9 mouse cellular contexts compared by ENCODE assay signal in genomic region chr19:61224678-61225525, GRCm38 (mm10). TPM values are rescaled to one million over a fixed set of nuclear protein-coding genes. Genes with fewer than 3 reads are reported as not detected.
DNase-seq lines count a peak whose midpoint lies in the region; ATAC-seq and TF ChIP-seq lines count a peak whose summit lies in the region.
"Had no signal": no experiment of that assay in that cellular context is flagged by ENCODE, and none has a peak within 500 bp of the region (broad histone marks: within the 10 kb centered on the region; RNA-seq: fewer than 3 reads in every experiment).

No protein-coding gene starts in this region.

- peak overlapping the region; percentile 71 for H3K4me3 ChIP-seq in erythroblast, embryonic 14.5 days (replicated peaks)
- H3K4me3 ChIP-seq in thymus, adult 2 months (ENCODE audit: control insufficient read depth, insufficient read depth, low read length), result no peak overlapping the region
- peak overlapping the region; percentile 60 for H3K4me3 ChIP-seq in forebrain, embryonic 15.5 days
- H3K4me3 ChIP-seq in midbrain, embryonic 12.5 days, result peak overlapping the region; percentile 52

- peaks cover 31% of the 10 kb centered on the region for H3K4me1 ChIP-seq in erythroblast, embryonic 14.5 days (ENCODE audit: control insufficient read depth)
- peaks cover 8% of the 10 kb centered on the region for H3K4me1 ChIP-seq in thymus, adult 2 months (replicated peaks; ENCODE audit: control insufficient read depth, insufficient read depth, low read length)
- peaks cover 16% of the 10 kb centered on the region for H3K4me1 ChIP-seq in forebrain, embryonic 15.5 days
- no peaks in the 10 kb centered on the region; the same call in 1 of the 2 replicates for H3K4me1 ChIP-seq in midbrain, embryonic 12.5 days

- ATAC-seq in erythroblast, adult 5-6 weeks (replicated peaks; ENCODE audit: low FRiP score, poor library complexity, severe bottlenecking), result no peak
- ATAC-seq in forebrain, embryonic 15.5 days (replicated peaks), result peak; percentile 12; the same call in 1 of the 2 replicates
- peak; percentile 25 for ATAC-seq in midbrain, embryonic 12.5 days (ENCODE audit: low FRiP score, low read depth)
- no peak for ATAC-seq in megakaryocyte progenitor cell, adult 5-6 weeks (replicated peaks; ENCODE audit: poor library complexity)

- peak overlapping the region; percentile 16; the same call in 1 of the 2 replicates for H3K9ac ChIP-seq in forebrain, embryonic 15.5 days (replicated peaks)
- 0 out of 2 replicates have a peak overlapping the region, but pooled peaks have one; percentile 32 for H3K9ac ChIP-seq in midbrain, embryonic 12.5 days (replicated peaks)

- peak; percentile 4 for DNase-seq in thymus, adult 2 months
- DNase-seq in thymus, postnatal 25 days, result no peak
- DNase-seq in kidney, postnatal 25 days, result peak; percentile 8 to 52

- H3K36me3 ChIP-seq in erythroblast, embryonic 14.5 days (ENCODE audit: control insufficient read depth), result no peaks in the 10 kb centered on the region
- H3K36me3 ChIP-seq in thymus, adult 2 months (ENCODE audit: control insufficient read depth, insufficient read depth, low read length), result no peaks in the 10 kb centered on the region
- no peaks in the 10 kb centered on the region for H3K36me3 ChIP-seq in forebrain, embryonic 15.5 days
- no peaks in the 10 kb centered on the region for H3K36me3 ChIP-seq in midbrain, embryonic 12.5 days

- TF ChIP-seq CTCF in thymus, adult 2 months (IDR thresholded peaks at IDR 0.05; ENCODE audit: borderline replicate concordance, control insufficient read depth, extremely low read depth, insufficient read depth, low read length, poor library complexity), result no peak

- peaks cover 38% of the 10 kb centered on the region for H3K9me3 ChIP-seq in erythroblast, embryonic 14.5 days (ENCODE audit: control insufficient read depth, low read length)
- no peaks in the 10 kb centered on the region for H3K9me3 ChIP-seq in forebrain, embryonic 15.5 days
- no peaks in the 10 kb centered on the region for H3K9me3 ChIP-seq in midbrain, embryonic 12.5 days

- no peak for TF ChIP-seq POLR2A in thymus, adult 2 months (IDR thresholded peaks at IDR 0.05; ENCODE audit: control insufficient read depth, extremely low read depth, insufficient read depth, low read length, poor library complexity)

- peaks cover 16% of the 10 kb centered on the region for H3K27me3 ChIP-seq in erythroblast, embryonic 14.5 days (ENCODE audit: control insufficient read depth)
- H3K27me3 ChIP-seq in thymus, adult 2 months (ENCODE audit: control insufficient read depth, insufficient read depth, low read length), result no peaks in the 10 kb centered on the region
- peaks cover 6% of the 10 kb centered on the region; the same call in 1 of the 2 replicates for H3K27me3 ChIP-seq in forebrain, embryonic 15.5 days
- H3K27me3 ChIP-seq in midbrain, embryonic 12.5 days, result peaks cover 5% of the 10 kb centered on the region; the same call in 1 of the 2 replicates

- H3K4me2 ChIP-seq in forebrain, embryonic 15.5 days (replicated peaks), result peak overlapping the region; percentile 51
- peak overlapping the region; percentile 58 for H3K4me2 ChIP-seq in midbrain, embryonic 12.5 days (replicated peaks)

- H3K27ac ChIP-seq in thymus, adult 2 months (ENCODE audit: control insufficient read depth, insufficient read depth, low read length), result no peak overlapping the region
- 0 out of 2 replicates have a peak overlapping the region, but pooled peaks have one; percentile 89 for H3K27ac ChIP-seq in forebrain, embryonic 15.5 days (replicated peaks)
- no peak overlapping the region for H3K27ac ChIP-seq in midbrain, embryonic 12.5 days (replicated peaks)

- 75% methylated on average over 53 of the region's 53 CpGs for WGBS in thymus, adult 2 months
- 34% methylated on average over 53 of the region's 53 CpGs for WGBS in forebrain, embryonic 15.5 days
- 33% methylated on average over 53 of the region's 53 CpGs for WGBS in midbrain, embryonic 12.5 days

RNA-seq across cellular contexts. Expression of gene Csf2ra, which starts 3.3 kb away (rescaled TPM):
- 0.78 and 1.2 TPM in 2 replicates for polyA plus RNA-seq in erythroblast, embryonic 14.5 days (2012)
- 39.8 and 49.9 TPM in 2 replicates for total RNA-seq in erythroblast, adult 5-6 weeks (2015; ENCODE audit: low replicate concordance)
- total RNA-seq in erythroblast, adult 5-6 weeks (2017; ENCODE audit: low replicate concordance), result 16.9 and 22.8 TPM in 2 replicates
- polyA plus RNA-seq in thymus, adult 2 months (2012; rRNA removed), result 211 and 216 TPM in 2 replicates
- 32.7 and 36.8 TPM in 2 replicates for polyA plus RNA-seq in forebrain, embryonic 15.5 days (2015; fragmentation: Nextera tagmentation; extraction: Ambion mirVana)
- 37.9 and 40.1 TPM in 2 replicates for polyA plus RNA-seq in midbrain, embryonic 12.5 days (2016; fragmentation: Nextera tagmentation; extraction: Ambion mirVana)
- 111 and 145 TPM in 2 replicates for total RNA-seq in megakaryocyte progenitor cell, adult 5-6 weeks (2015)
- total RNA-seq in megakaryocyte progenitor cell, adult 5-6 weeks (2017), result 31.5 and 35.4 TPM in 2 replicates

RNA-seq across cellular contexts. Expression of gene Gm6020, which starts 41.2 kb away (rescaled TPM):
- not detected in 2 replicates for polyA plus RNA-seq in erythroblast, embryonic 14.5 days (2012)
- not detected in 2 replicates for total RNA-seq in erythroblast, adult 5-6 weeks (2015; ENCODE audit: low replicate concordance)
- total RNA-seq in erythroblast, adult 5-6 weeks (2017; ENCODE audit: low replicate concordance), result not detected in 2 replicates
- polyA plus RNA-seq in thymus, adult 2 months (2012; rRNA removed), result not detected in 2 replicates
- not detected in 2 replicates for polyA plus RNA-seq in forebrain, embryonic 15.5 days (2015; fragmentation: Nextera tagmentation; extraction: Ambion mirVana)
- not detected in 2 replicates for polyA plus RNA-seq in midbrain, embryonic 12.5 days (2016; fragmentation: Nextera tagmentation; extraction: Ambion mirVana)
- not detected in 2 replicates for total RNA-seq in megakaryocyte progenitor cell, adult 5-6 weeks (2015)
- not detected in 2 replicates for total RNA-seq in megakaryocyte progenitor cell, adult 5-6 weeks (2017)
- polyA plus RNA-seq: large intestine, adult 2 months had no signal

RNA-seq across cellular contexts. Expression of gene Gm7102, which starts 48.8 kb away (rescaled TPM):
- not detected in 2 replicates for polyA plus RNA-seq in erythroblast, embryonic 14.5 days (2012)
- 0.58 TPM in 1 of 2 replicates, not detected in the other for total RNA-seq in erythroblast, adult 5-6 weeks (2015; ENCODE audit: low replicate concordance)
- 1.0 TPM in 1 of 2 replicates, not detected in the other for total RNA-seq in erythroblast, adult 5-6 weeks (2017; ENCODE audit: low replicate concordance)
- polyA plus RNA-seq in thymus, adult 2 months (2012; rRNA removed), result not detected in 2 replicates
- polyA plus RNA-seq in forebrain, embryonic 15.5 days (2015; fragmentation: Nextera tagmentation; extraction: Ambion mirVana), result 0.11 and 0.20 TPM in 2 replicates
- 0.17 and 0.21 TPM in 2 replicates for polyA plus RNA-seq in midbrain, embryonic 12.5 days (2016; fragmentation: Nextera tagmentation; extraction: Ambion mirVana)
- total RNA-seq in megakaryocyte progenitor cell, adult 5-6 weeks (2015), result 0.17 and 0.29 TPM in 2 replicates
- total RNA-seq in megakaryocyte progenitor cell, adult 5-6 weeks (2017), result 0.12 and 0.41 TPM in 2 replicates
- polyA plus RNA-seq: large intestine, adult 2 months had no signal

Comparison
In these comparisons a context has a peak if more than half of its experiments do, and no peak if none do; other contexts are left out.
1. ATAC-seq: peak in forebrain, embryonic 15.5 days (single experiment) and midbrain, embryonic 12.5 days (single experiment); none in erythroblast, adult 5-6 weeks (single experiment) and megakaryocyte progenitor cell, adult 5-6 weeks (single experiment).
2. RNA of gene Csf2ra, which starts 3.3 kb away (polyA plus RNA-seq): 211 to 216 TPM in thymus, adult 2 months, 37.9 to 40.1 TPM in midbrain, embryonic 12.5 days and 32.7 to 36.8 TPM in forebrain, embryonic 15.5 days; 0.78 to 1.2 TPM in erythroblast, embryonic 14.5 days; every median in the first group is over 10 times any median in the second.